Mouse (Mus musculus): Measurements from ENCODE around the gene Ifitm6. TPM values are rescaled to one million over a fixed set of nuclear protein-coding genes. Genes with fewer than 3 reads are reported as not detected.
"Not testable (repeated sequence)": the region's sequence is repeated elsewhere in the genome, so short reads cannot be mapped to it uniquely, and the experiment has no call there.

Ifitm6 gene
- polyA plus RNA-seq, 1 experiment from 2014 or later: 0.51 TPM

- no peak overlapping the region for H3K27ac ChIP-seq
- 0 out of 2 replicates have a peak, but pooled peaks cover 4% of the 10 kb centered on the region for H3K4me1 ChIP-seq (replicated peaks)
- no peaks in the 10 kb centered on the region for H3K36me3 ChIP-seq
- 24% methylated on average over 3 of the region's 3 CpGs for WGBS
- H3K4me3 ChIP-seq (replicated peaks): no peak overlapping the region
- 0 out of 2 replicates have a peak, but pooled peaks cover 4% of the 10 kb centered on the region for H3K27me3 ChIP-seq
- H3K9ac ChIP-seq (replicated peaks): no peak overlapping the region
- no peak for ATAC-seq
- no peak overlapping the region for H3K4me2 ChIP-seq (replicated peaks)
- no peaks in the 10 kb centered on the region for H3K9me3 ChIP-seq
Measured at GRCm38 (mm10) chr7:140975465-140975864, 42.3 kb downstream of the Ifitm6 start.

- 0 out of 2 replicates have a peak, but pooled peaks cover 4% of the 10 kb centered on the region for H3K27me3 ChIP-seq
- 4% methylated on average over 9 of the region's 9 CpGs for WGBS
- H3K4me1 ChIP-seq (replicated peaks): 0 out of 2 replicates have a peak, but pooled peaks cover 4% of the 10 kb centered on the region
- no peak overlapping the region for H3K9ac ChIP-seq (replicated peaks)
- ATAC-seq: no peak
- no peak overlapping the region for H3K4me2 ChIP-seq (replicated peaks)
- H3K4me3 ChIP-seq (replicated peaks): no peak overlapping the region
- no peaks in the 10 kb centered on the region for H3K9me3 ChIP-seq
- no peaks in the 10 kb centered on the region for H3K36me3 ChIP-seq
- H3K27ac ChIP-seq: no peak overlapping the region
Measured at GRCm38 (mm10) chr7:140974940-140975339, 42.8 kb downstream of the Ifitm6 start.

- Histone ChIP-seq H3K27me3 (0 out of 2 replicates have a peak, but pooled peaks cover 4% of the 10 kb centered on the region), H3K36me3 (no peaks in the 10 kb centered on the region), H3K9me3 (no peaks in the 10 kb centered on the region), H3K9ac (replicated peaks) (no peak overlapping the region), H3K4me3 (replicated peaks) (no peak overlapping the region), H3K4me2 (replicated peaks) (no peak overlapping the region), H3K27ac (no peak overlapping the region), H3K4me1 (replicated peaks) (0 out of 2 replicates have a peak, but pooled peaks cover 4% of the 10 kb centered on the region)
- WGBS: 26% methylated on average over 14 of the region's 14 CpGs
- no peak for ATAC-seq
Measured at GRCm38 (mm10) chr7:140973396-140974165, 44.1 kb downstream of the Ifitm6 start.

DNA sequence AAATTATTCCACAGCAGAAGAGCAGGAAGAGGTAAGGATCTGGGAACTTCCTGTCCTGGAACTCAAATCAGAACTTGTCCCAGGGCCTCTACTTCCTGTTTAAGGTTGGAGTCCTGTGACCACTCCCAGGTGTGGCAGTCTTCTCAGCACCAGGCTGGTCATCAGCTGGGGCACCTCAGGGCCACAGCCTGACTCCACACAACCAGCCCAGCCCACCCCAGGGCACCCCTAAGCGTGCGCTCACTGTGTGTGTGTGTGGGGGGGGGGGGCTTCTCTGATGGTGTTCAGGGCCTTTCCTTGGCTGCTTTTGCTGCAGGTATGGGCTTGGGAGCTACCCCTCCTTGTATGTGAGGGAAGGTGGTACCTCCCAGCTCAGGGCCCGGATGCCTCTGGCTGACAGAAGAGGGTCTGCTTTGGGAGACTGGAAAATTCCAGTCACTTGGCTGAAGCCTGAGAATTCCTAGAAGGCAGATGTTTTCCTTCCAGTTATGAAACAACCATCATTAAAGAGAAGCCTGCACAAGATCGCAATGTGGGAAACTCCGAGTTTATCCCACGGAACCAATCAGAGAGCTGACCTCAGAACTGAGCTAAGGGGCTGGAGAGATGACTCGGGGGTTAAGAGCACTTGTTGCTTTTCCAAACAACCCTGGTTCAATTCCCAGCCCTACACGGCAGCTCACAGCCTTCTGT is 46.1 kb downstream of the Ifitm6 start:
- no peak overlapping the region for H3K27ac ChIP-seq
- H3K9me3 ChIP-seq: no peaks in the 10 kb centered on the region
- 0 out of 2 replicates have a peak, but pooled peaks cover 7% of the 10 kb centered on the region for H3K4me1 ChIP-seq (replicated peaks)
- ATAC-seq: no peak
- H3K4me3 ChIP-seq (replicated peaks): no peak overlapping the region
- H3K4me2 ChIP-seq (replicated peaks): no peak overlapping the region
- WGBS: 87% methylated on average over 8 of the region's 8 CpGs
- no peaks in the 10 kb centered on the region for H3K36me3 ChIP-seq
- 0 out of 2 replicates have a peak, but pooled peaks cover 4% of the 10 kb centered on the region for H3K27me3 ChIP-seq
- H3K9ac ChIP-seq (replicated peaks): no peak overlapping the region

DNA sequence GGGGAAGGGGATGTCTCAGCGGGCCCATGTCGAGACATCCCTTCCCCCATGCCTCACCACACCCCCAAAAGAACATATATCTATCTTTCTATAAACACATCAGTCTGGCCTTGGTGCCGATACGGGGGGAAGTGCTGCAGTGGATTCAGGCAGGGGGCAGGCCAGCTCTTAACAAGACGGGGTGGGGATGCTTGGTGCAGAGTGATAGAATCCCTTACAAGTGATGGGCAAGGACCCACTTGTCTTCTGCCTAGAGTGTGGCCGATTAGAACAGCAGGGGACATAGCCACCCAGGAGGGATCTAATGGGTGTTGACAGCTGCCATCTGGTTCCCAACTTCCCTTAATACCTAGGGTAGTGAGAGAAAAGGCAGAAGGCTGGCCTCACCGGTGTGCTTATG is 46.8 kb downstream of the Ifitm6 start:
- H3K9ac ChIP-seq (replicated peaks): no peak overlapping the region
- 0 out of 2 replicates have a peak, but pooled peaks cover 7% of the 10 kb centered on the region for H3K4me1 ChIP-seq (replicated peaks)
- no peaks in the 10 kb centered on the region for H3K36me3 ChIP-seq
- H3K27ac ChIP-seq: no peak overlapping the region
- WGBS: 48% methylated on average over 7 of the region's 7 CpGs
- H3K9me3 ChIP-seq: no peaks in the 10 kb centered on the region
- H3K27me3 ChIP-seq: 0 out of 2 replicates have a peak, but pooled peaks cover 4% of the 10 kb centered on the region
- ATAC-seq: no peak
- no peak overlapping the region for H3K4me2 ChIP-seq (replicated peaks)
- H3K4me3 ChIP-seq (replicated peaks): no peak overlapping the region

DNA sequence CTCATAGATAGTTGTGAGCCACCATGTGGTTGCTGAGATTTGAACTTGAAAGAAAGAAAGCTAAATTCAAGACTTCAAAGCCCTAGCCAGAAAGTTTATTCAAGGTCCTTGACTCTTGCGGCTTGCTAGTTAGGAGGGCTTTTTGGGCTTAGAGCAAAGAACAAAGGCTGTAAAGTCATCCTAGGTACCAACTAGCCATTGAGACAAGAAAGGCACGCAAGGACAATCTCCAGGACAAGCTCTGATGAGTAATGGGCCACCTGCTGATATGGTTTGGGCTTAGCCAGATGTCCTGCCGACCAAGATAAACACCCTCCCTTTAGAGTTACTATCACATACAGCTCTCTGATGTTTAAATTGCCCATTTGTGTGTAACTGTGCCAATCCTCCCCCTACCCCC is 49.0 kb downstream of the Ifitm6 start:
- H3K27ac ChIP-seq; H3K36me3 ChIP-seq; H3K9ac ChIP-seq (replicated peaks); ATAC-seq; H3K4me2 ChIP-seq (replicated peaks); H3K4me1 ChIP-seq (replicated peaks); H3K4me3 ChIP-seq (replicated peaks); H3K27me3 ChIP-seq; H3K9me3 ChIP-seq: not testable (repeated sequence)
- 19% methylated on average over 3 of the region's 3 CpGs for WGBS

DNA sequence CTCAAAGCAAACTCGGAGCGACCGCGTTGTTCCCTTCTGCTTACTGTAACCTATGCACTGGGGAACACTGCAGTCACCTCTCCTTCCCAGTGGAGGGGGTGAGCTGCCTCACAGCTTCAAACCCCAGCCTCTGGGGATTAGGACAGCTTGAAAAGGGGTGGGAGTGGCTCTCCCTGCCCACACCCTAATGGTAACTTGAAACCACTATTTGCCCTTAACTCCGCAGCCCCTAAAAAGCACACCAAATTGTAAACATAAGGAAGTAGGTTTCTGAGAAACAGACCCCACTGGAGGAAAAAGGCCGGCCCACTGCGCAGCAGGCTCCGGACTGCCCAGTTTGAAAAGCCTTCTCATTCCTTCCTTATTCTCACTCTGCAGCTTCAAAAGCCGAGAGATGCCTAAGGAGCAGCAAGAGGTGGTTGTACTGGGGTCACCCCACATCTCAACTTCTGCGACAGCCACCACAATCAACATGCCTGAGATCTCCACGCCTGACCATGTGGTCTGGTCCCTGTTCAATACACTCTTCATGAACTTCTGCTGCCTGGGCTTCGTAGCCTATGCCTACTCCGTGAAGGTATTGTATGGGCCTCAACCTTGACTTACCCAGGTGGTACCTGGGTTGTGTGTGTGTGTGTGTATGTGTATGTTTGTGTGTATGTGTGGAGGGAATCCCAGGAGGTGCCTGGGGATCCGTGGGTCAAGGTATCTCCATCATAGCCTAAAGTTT is 49.7 kb downstream of the Ifitm6 start:
- no peak overlapping the region for H3K27ac ChIP-seq
- WGBS: 6% methylated on average over 14 of the region's 14 CpGs
- H3K4me2 ChIP-seq (replicated peaks): no peak overlapping the region
- H3K9ac ChIP-seq (replicated peaks): no peak overlapping the region
- H3K9me3 ChIP-seq: no peaks in the 10 kb centered on the region
- H3K4me1 ChIP-seq (replicated peaks): 0 out of 2 replicates have a peak, but pooled peaks cover 3% of the 10 kb centered on the region
- ATAC-seq: no peak
- H3K4me3 ChIP-seq (replicated peaks): no peak overlapping the region
- no peaks in the 10 kb centered on the region for H3K27me3 ChIP-seq
- no peaks in the 10 kb centered on the region for H3K36me3 ChIP-seq

GRCm38 (mm10) chr7:140966921-140967320 is 50.8 kb downstream of the Ifitm6 start, which contains the start of gene Ifitm1:
TSS of gene Ifitm1 (plus strand) at chr7:140967221.
- Histone ChIP-seq H3K4me1 (replicated peaks) (0 out of 2 replicates have a peak, but pooled peaks cover 3% of the 10 kb centered on the region), H3K27ac (no peak within 1 kb of the TSS), H3K4me2 (replicated peaks) (no peak within 1 kb of the TSS), H3K9ac (replicated peaks) (no peak within 1 kb of the TSS), H3K36me3 (no peaks in the 10 kb centered on the region), H3K9me3 (no peaks in the 10 kb centered on the region), H3K27me3 (no peaks in the 10 kb centered on the region), H3K4me3 (replicated peaks) (no peak within 1 kb of the TSS)
- WGBS: 85% methylated on average over 4 of the region's 4 CpGs
- no peak for ATAC-seq

Other genes with a start within 250 kb of the Ifitm6 start
- 0.22 and 0.24 TPM in 2 replicates for gene Syce1, start 230.1 kb downstream of the Ifitm6 start, polyA plus RNA-seq (2015; fragmentation: Nextera tagmentation; extraction: Ambion mirVana)
- gene Zfp941, start 195.7 kb downstream of the Ifitm6 start, polyA plus RNA-seq (2015; fragmentation: Nextera tagmentation; extraction: Ambion mirVana): 20.4 and 24.4 TPM in 2 replicates
- not detected in 2 replicates for gene Urah, start 182.9 kb downstream of the Ifitm6 start, polyA plus RNA-seq (2015; fragmentation: Nextera tagmentation; extraction: Ambion mirVana)
- not detected in 2 replicates for gene Scgb1c1, start 172.4 kb downstream of the Ifitm6 start, polyA plus RNA-seq (2015; fragmentation: Nextera tagmentation; extraction: Ambion mirVana)
- 0.13 TPM in 1 of 2 replicates, not detected in the other for gene Odf3, start 170.1 kb downstream of the Ifitm6 start, polyA plus RNA-seq (2015; fragmentation: Nextera tagmentation; extraction: Ambion mirVana)
- gene Gm45785, start 161.6 kb downstream of the Ifitm6 start, polyA plus RNA-seq (2015; fragmentation: Nextera tagmentation; extraction: Ambion mirVana): not detected in 2 replicates
- 89.3 and 98.1 TPM in 2 replicates for gene Ric8a, start 161.0 kb downstream of the Ifitm6 start, polyA plus RNA-seq (2015; fragmentation: Nextera tagmentation; extraction: Ambion mirVana)
- 37.7 and 38.0 TPM in 2 replicates for gene Bet1l, start 160.3 kb downstream of the Ifitm6 start, polyA plus RNA-seq (2015; fragmentation: Nextera tagmentation; extraction: Ambion mirVana)
- 287 and 302 TPM in 2 replicates for gene Psmd13, start 136.0 kb downstream of the Ifitm6 start, polyA plus RNA-seq (2015; fragmentation: Nextera tagmentation; extraction: Ambion mirVana)
- gene Sirt3, start 135.6 kb downstream of the Ifitm6 start, polyA plus RNA-seq (2015; fragmentation: Nextera tagmentation; extraction: Ambion mirVana): 40.7 and 42.1 TPM in 2 replicates
- not detected in 2 replicates for gene Cox8b, start 117.5 kb downstream of the Ifitm6 start, polyA plus RNA-seq (2015; fragmentation: Nextera tagmentation; extraction: Ambion mirVana)
- 0.17 and 0.18 TPM in 2 replicates for gene Nlrp6, start 97.0 kb downstream of the Ifitm6 start, polyA plus RNA-seq (2015; fragmentation: Nextera tagmentation; extraction: Ambion mirVana)
- 8.4 and 8.7 TPM in 2 replicates for gene Pgghg, start 76.5 kb downstream of the Ifitm6 start, polyA plus RNA-seq (2015; fragmentation: Nextera tagmentation; extraction: Ambion mirVana)
- 0.22 and 0.27 TPM in 2 replicates for gene Ifitm5, start 67.6 kb downstream of the Ifitm6 start, polyA plus RNA-seq (2015; fragmentation: Nextera tagmentation; extraction: Ambion mirVana)
- gene Gm45717, start 62.0 kb downstream of the Ifitm6 start, polyA plus RNA-seq (2015; fragmentation: Nextera tagmentation; extraction: Ambion mirVana): not detected in 2 replicates
- 125 and 144 TPM in 2 replicates for gene Ifitm2, start 61.9 kb downstream of the Ifitm6 start, polyA plus RNA-seq (2015; fragmentation: Nextera tagmentation; extraction: Ambion mirVana)
- 10.2 and 10.3 TPM in 2 replicates for gene Ifitm1, start 50.7 kb downstream of the Ifitm6 start, polyA plus RNA-seq (2015; fragmentation: Nextera tagmentation; extraction: Ambion mirVana)
- gene Ifitm3, start 7.2 kb downstream of the Ifitm6 start, polyA plus RNA-seq (2015; fragmentation: Nextera tagmentation; extraction: Ambion mirVana): 22.6 and 26.2 TPM in 2 replicates
- gene Gm17387, start 11.2 kb upstream of the Ifitm6 start, polyA plus RNA-seq (2015; fragmentation: Nextera tagmentation; extraction: Ambion mirVana): not detected in 2 replicates
- 44.1 and 48.3 TPM in 2 replicates for gene B4galnt4, start 43.2 kb upstream of the Ifitm6 start, polyA plus RNA-seq (2015; fragmentation: Nextera tagmentation; extraction: Ambion mirVana)
- 0.14 and 0.15 TPM in 2 replicates for gene Pkp3, start 60.3 kb upstream of the Ifitm6 start, polyA plus RNA-seq (2015; fragmentation: Nextera tagmentation; extraction: Ambion mirVana)
- 1.8 and 2.6 TPM in 2 replicates for gene Sigirr, start 82.6 kb upstream of the Ifitm6 start, polyA plus RNA-seq (2015; fragmentation: Nextera tagmentation; extraction: Ambion mirVana)
- 0.07 and 0.35 TPM in 2 replicates for gene Ano9, start 99.9 kb upstream of the Ifitm6 start, polyA plus RNA-seq (2015; fragmentation: Nextera tagmentation; extraction: Ambion mirVana)
- gene Ptdss2, start 104.5 kb upstream of the Ifitm6 start, polyA plus RNA-seq (2015; fragmentation: Nextera tagmentation; extraction: Ambion mirVana): 77.4 TPM in 2 replicates
- 40.5 and 45.3 TPM in 2 replicates for gene Rnh1, start 154.9 kb upstream of the Ifitm6 start, polyA plus RNA-seq (2015; fragmentation: Nextera tagmentation; extraction: Ambion mirVana)
- 86.4 and 114 TPM in 2 replicates for gene Hras, start 176.1 kb upstream of the Ifitm6 start, polyA plus RNA-seq (2015; fragmentation: Nextera tagmentation; extraction: Ambion mirVana)
- 13.9 and 15.6 TPM in 2 replicates for gene Lrrc56, start 176.2 kb upstream of the Ifitm6 start, polyA plus RNA-seq (2015; fragmentation: Nextera tagmentation; extraction: Ambion mirVana)
- gene Lmntd2, start 196.2 kb upstream of the Ifitm6 start, polyA plus RNA-seq (2015; fragmentation: Nextera tagmentation; extraction: Ambion mirVana): 1.8 and 2.1 TPM in 2 replicates
- gene Rassf7, start 197.9 kb upstream of the Ifitm6 start, polyA plus RNA-seq (2015; fragmentation: Nextera tagmentation; extraction: Ambion mirVana): 30.9 and 34.2 TPM in 2 replicates
- gene Phrf1, start 210.9 kb upstream of the Ifitm6 start, polyA plus RNA-seq (2015; fragmentation: Nextera tagmentation; extraction: Ambion mirVana): 86.9 and 95.0 TPM in 2 replicates
- 0.98 and 1.4 TPM in 2 replicates for gene Irf7, start 248.6 kb upstream of the Ifitm6 start, polyA plus RNA-seq (2015; fragmentation: Nextera tagmentation; extraction: Ambion mirVana)

All from midbrain, embryonic 13.5 days (tissue).